Mouse (Mus musculus) kidney, embryonic 16.5 days (tissue): ENCODE data around the gene Sptbn1. TPM values are rescaled to one million over a fixed set of nuclear protein-coding genes. Genes with fewer than 3 reads are reported as not detected.

Source experiments
- ATAC-seq: fragments of 200-750 bp; cut with Nextera tagmentation; 2 replicates; pipeline ENCODE4 v1.8.0; 2017; ENCODE audit warnings: moderate TSS enrichment; ENCODE audit not compliant: low FRiP score, low TSS enrichment
- H3K27ac ChIP-seq: fragments of 300-500 bp; sonication (generic); 2 replicates; pipeline ENCODE4 v1.5.1; 2014; ENCODE audit warnings: low read length
- H3K27me3 ChIP-seq: fragments of 300-500 bp; sonication (generic); 2 replicates; pipeline ENCODE4 v1.6.1; 2014; ENCODE audit warnings: low read length, control low read depth, mixed read lengths; ENCODE audit not compliant: insufficient read depth
- H3K36me3 ChIP-seq: fragments of 300-500 bp; sonication (generic); 2 replicates; pipeline ENCODE4 v1.6.1; 2014; ENCODE audit warnings: low read length, control low read depth, mixed read lengths; ENCODE audit not compliant: insufficient read depth
- H3K4me1 ChIP-seq: fragments of 300-500 bp; sonication (generic); 2 replicates; pipeline ENCODE4 v1.6.1; 2014; ENCODE audit warnings: low read length, control low read depth, mixed read lengths; ENCODE audit not compliant: insufficient read depth
- H3K4me2 ChIP-seq: fragments of 300-500 bp; sonication (generic); replicated peaks from 2 replicates; pipeline ENCODE4 v1.6.1; 2014; ENCODE audit warnings: low read depth, low read length
- H3K4me3 ChIP-seq: fragments of 300-500 bp; sonication (generic); 2 replicates; pipeline ENCODE4 v1.5.1; 2014; ENCODE audit warnings: mild to moderate bottlenecking, low read length
- H3K9ac ChIP-seq: fragments of 300-500 bp; sonication (generic); replicated peaks from 2 replicates; pipeline ENCODE4 v1.6.1; 2014; ENCODE audit warnings: low read length
- H3K9me3 ChIP-seq: fragments of 300-500 bp; sonication (generic); 2 replicates; pipeline ENCODE4 v1.6.1; 2016; ENCODE audit warnings: low read length, control low read depth
- WGBS: fragments of 180-500 bp; shearing (Covaris S2); extraction: QIAGEN DNeasy Blood & Tissue Kit; methylation state at CpG from one replicate; pipeline ENCODE4 v1.1.7; 2014; 5-methylcytosine and 5-hydroxymethylcytosine counted together
- polyA plus RNA-seq: library from polyadenylated mRNA; unstranded; fragments of >200 nt; fragmentation: Nextera tagmentation; extraction: Ambion mirVana; gene quantifications from 2 replicates; pipeline ENCODE4 v1.2.1, GENCODE M21; 2015

Gene Sptbn1
- polyA plus RNA-seq, 1 experiment from 2014 or later, result 119 TPM

DNA sequence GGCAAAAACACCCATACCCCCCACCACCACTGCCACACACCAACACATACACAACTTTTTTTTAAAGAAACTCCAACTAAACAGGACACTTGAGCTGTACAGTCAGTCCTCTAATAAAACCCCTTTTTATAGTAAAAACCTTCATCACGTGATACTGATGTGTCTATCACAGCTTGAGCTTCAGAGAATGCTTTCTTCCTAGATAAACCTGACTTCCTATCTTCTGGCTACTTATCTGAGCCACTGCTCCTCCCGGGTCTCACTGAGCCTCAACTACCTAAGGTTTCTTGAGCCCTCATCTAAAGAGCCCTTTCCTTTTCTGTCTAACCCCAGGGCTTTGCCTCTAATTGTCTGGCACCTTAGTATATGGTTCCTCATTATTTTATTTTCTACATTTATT lies 113.0 kb downstream of the Sptbn1 start:
- Histone ChIP-seq H3K27ac (no peak overlapping the region), H3K27me3 (no peaks in the 10 kb centered on the region), H3K9ac (no peak overlapping the region), H3K36me3 (peaks cover 44% of the 10 kb centered on the region), H3K4me3 (no peak overlapping the region), H3K4me1 (peaks cover 44% of the 10 kb centered on the region), H3K9me3 (no peaks in the 10 kb centered on the region), H3K4me2 (no peak overlapping the region)
- WGBS, result 93% methylated on average over 2 of the region's 2 CpGs
- no peak for ATAC-seq

DNA sequence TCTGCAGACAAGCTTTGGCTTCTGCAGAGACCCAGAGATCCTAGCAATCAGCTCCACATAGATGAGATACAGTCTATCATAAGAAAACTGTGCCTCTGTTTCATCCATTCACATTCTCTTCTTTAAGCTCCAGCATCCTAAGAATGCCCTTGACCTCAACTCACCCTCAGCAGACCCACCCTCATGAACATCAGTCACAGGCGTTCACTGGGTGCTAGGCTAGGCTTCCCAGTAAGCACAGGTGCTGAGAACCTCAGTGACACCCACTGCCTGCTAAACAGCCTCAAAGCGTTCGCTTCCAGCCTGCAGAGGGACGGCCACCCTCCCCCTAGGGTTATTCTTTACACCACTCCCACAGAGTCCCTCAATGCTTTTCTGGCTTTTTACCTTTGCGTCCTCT lies 119.1 kb downstream of the Sptbn1 start:
- Histone ChIP-seq H3K36me3 (peaks cover 65% of the 10 kb centered on the region), H3K4me2 (no peak overlapping the region), H3K27ac (no peak overlapping the region), H3K9ac (no peak overlapping the region), H3K4me3 (no peak overlapping the region), H3K27me3 (no peaks in the 10 kb centered on the region), H3K4me1 (peaks cover 7% of the 10 kb centered on the region; the same call in 1 of the 2 replicates), H3K9me3 (no peaks in the 10 kb centered on the region)
- 72% methylated on average over 5 of the region's 5 CpGs for WGBS
- ATAC-seq, result no peak

DNA sequence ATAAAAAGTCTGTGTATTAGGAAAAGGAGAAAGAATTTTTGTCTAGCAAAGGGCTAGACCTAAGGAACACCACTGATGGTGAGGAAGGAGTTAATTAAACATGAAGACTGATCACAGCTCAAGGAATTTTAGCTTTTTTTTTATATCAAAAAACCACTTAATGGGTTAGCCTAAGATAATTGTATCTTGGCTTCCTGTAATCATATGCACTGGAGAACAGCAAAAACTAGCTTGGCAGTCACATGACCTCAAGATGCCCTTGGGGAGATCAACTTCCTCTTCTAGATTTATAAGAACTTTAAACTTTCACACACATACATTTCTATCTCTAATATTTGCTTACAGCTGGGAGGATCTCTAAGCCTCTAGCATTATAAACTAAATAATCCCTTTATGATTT lies 119.6 kb downstream of the Sptbn1 start:
- peaks cover 2% of the 10 kb centered on the region; the same call in 1 of the 2 replicates for H3K4me1 ChIP-seq
- no peak for ATAC-seq
- no peak overlapping the region for H3K9ac ChIP-seq
- H3K9me3 ChIP-seq, result no peaks in the 10 kb centered on the region
- H3K4me2 ChIP-seq, result no peak overlapping the region
- H3K36me3 ChIP-seq, result peaks cover 62% of the 10 kb centered on the region
- no peaks in the 10 kb centered on the region for H3K27me3 ChIP-seq
- H3K4me3 ChIP-seq, result no peak overlapping the region
- no peak overlapping the region for H3K27ac ChIP-seq

DNA sequence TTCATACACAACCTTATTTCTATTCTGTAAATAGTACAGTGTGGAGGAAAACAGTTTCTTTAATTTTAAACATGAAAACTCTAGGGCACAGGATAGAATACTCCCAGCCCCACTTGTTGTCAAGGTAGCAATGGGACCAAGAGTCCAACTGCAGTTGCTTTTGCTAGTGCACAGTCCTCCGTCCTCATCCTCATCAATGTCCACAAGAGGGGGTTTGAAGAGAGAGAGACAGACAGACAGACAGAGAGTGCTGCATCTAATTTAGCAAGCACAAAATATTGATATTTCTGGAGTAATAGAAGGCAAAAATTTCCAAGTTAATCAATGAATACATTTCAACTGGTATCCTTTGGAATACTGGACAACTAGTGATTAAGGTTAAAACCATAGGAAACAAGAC lies 120.1 kb downstream of the Sptbn1 start:
- WGBS, result 97% methylated on average over 1 of the region's 1 CpGs
- H3K27me3 ChIP-seq, result no peaks in the 10 kb centered on the region
- H3K4me2 ChIP-seq, result no peak overlapping the region
- peaks cover 61% of the 10 kb centered on the region for H3K36me3 ChIP-seq
- H3K27ac ChIP-seq, result no peak overlapping the region
- H3K9me3 ChIP-seq, result no peaks in the 10 kb centered on the region
- no peak for ATAC-seq
- H3K4me1 ChIP-seq, result no peaks in the 10 kb centered on the region
- no peak overlapping the region for H3K9ac ChIP-seq
- H3K4me3 ChIP-seq, result no peak overlapping the region

DNA sequence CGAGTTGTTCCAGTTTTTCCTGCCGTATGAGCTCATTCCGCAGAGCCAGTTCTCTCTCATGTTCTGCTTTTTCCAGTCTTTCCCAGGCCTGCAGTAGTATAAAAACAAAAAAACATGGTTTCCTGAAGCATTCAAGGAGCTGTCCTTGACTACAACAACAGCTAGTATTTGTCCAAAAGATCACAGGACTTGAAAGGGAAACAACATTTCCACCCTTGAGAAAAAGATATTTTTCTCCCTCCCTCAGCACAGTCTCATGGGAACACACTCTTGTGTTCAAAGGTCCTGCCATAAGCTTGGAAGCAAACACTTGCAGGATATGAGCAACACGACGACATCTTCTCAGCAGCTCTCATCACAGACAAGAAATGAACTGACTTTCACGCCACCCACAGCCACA lies 124.9 kb downstream of the Sptbn1 start:
- WGBS, result 65% methylated on average over 6 of the region's 6 CpGs
- no peak for ATAC-seq
- no peak overlapping the region for H3K4me3 ChIP-seq
- H3K9ac ChIP-seq, result no peak overlapping the region
- H3K27ac ChIP-seq, result peak overlapping the region; percentile 55; the same call in 1 of the 2 replicates
- H3K4me1 ChIP-seq, result no peaks in the 10 kb centered on the region
- H3K36me3 ChIP-seq, result peaks cover 80% of the 10 kb centered on the region
- H3K27me3 ChIP-seq, result no peaks in the 10 kb centered on the region
- no peaks in the 10 kb centered on the region for H3K9me3 ChIP-seq
- no peak overlapping the region for H3K4me2 ChIP-seq

DNA sequence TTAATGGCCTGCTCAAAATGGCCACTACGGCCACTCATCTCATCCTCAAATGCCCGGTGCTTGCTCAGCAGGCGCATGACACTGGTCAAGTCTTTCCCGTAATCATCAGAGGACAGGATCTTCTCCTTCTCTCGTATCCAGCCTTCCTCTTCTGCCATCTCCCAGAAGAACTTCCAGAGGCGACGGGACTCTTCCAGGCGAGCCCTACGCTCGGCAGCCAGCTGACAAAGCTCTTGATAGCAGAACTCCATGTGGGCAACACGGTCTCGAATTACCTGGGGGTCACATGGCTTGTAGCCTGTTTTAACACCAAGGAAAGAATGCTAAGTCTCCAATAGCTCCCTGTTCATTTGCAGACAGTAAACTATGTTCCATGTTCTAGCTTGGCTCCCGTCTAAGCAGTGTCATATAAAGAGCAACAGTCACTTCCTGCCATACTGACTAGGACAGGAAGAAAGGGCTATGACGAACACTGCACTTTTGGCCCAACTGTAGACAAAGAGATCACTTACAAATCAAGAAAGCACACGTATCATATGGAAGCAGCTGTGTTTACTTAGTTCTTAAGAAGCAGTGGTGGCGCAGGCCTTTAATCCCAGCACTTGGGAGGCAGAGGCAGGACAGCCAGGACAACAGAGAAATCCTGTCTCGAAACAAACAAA lies 128.7 kb downstream of the Sptbn1 start:
- Histone ChIP-seq H3K4me1 (no peaks in the 10 kb centered on the region), H3K27me3 (no peaks in the 10 kb centered on the region), H3K27ac (no peak overlapping the region), H3K36me3 (peaks cover 90% of the 10 kb centered on the region), H3K9me3 (no peaks in the 10 kb centered on the region), H3K4me3 (no peak overlapping the region), H3K9ac (no peak overlapping the region), H3K4me2 (no peak overlapping the region)
- 65% methylated on average over 17 of the region's 17 CpGs for WGBS
- peak; percentile 47; the same call in 1 of the 2 replicates for ATAC-seq

DNA sequence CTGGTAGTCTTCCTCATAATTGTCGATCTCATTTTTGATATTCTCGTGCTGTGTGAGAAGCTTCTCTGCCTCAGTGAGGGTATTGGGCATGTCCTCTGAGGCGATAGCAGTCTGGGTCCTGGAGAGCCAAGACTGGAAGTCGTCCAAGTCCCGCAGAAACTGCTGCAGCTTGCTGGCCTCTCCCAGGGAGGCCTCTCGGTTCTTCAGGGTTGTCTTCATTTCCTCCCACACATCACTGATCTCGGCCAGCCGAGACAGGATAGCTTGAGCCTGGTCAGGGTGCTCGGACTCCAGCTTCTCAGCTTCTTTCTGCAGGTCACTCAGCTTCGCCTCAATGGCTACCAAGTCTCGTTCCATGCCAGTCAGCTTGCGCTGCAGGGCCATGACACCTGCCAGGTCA lies 130.9 kb downstream of the Sptbn1 start:
- Histone ChIP-seq H3K4me3 (no peak overlapping the region), H3K9me3 (no peaks in the 10 kb centered on the region), H3K27ac (no peak overlapping the region), H3K27me3 (no peaks in the 10 kb centered on the region), H3K4me2 (no peak overlapping the region), H3K4me1 (no peaks in the 10 kb centered on the region), H3K9ac (no peak overlapping the region), H3K36me3 (peaks cover 91% of the 10 kb centered on the region)
- ATAC-seq, result no peak
- 52% methylated on average over 12 of the region's 12 CpGs for WGBS

DNA sequence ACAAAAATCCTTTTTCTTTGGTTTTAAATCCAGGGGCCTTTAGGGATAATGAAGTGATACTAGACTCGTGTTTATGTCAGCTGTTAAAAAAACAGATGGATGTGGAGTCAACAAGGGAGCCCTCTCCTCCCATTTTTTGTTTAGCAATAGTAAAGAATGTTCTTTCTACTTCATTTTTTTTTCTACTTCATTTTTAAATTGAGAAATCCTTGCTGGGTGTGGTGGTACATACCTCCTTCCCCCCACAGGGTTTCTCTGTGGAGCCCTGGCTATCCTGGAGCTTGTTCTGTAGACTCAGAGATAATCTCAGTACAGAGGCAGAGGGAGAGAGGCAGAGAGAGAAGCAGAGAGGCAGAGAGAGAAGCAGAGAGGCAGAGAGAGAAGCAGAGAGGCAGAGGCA lies 133.9 kb downstream of the Sptbn1 start:
- H3K4me1 ChIP-seq, result no peaks in the 10 kb centered on the region
- no peak overlapping the region for H3K9ac ChIP-seq
- H3K36me3 ChIP-seq, result peaks cover 87% of the 10 kb centered on the region
- H3K27me3 ChIP-seq, result no peaks in the 10 kb centered on the region
- 66% methylated on average over 1 of the region's 1 CpGs for WGBS
- H3K4me2 ChIP-seq, result no peak overlapping the region
- H3K4me3 ChIP-seq, result no peak overlapping the region
- H3K9me3 ChIP-seq, result no peaks in the 10 kb centered on the region
- H3K27ac ChIP-seq, result no peak overlapping the region
- no peak for ATAC-seq

DNA sequence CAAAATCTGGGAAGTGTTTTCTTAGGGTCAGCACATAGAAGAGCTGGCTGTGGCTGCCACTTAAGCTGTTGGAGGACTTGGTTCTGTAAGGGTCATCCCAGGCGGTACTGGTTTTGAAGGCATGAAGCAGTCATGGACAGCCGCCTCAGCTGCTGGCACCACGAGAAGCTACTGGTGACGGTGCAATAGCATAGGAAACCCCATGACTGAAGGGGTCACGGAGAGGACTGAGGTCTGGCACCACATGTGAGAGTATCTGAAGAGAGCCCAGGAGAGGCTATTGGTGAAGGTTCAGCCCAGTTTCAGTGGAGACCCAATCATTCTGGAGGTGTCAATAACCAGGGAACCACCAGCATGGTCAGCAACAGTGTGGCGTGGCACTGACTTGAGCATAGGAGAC lies 135.4 kb downstream of the Sptbn1 start:
- H3K27ac ChIP-seq, result no peak overlapping the region
- H3K36me3 ChIP-seq, result peaks cover 84% of the 10 kb centered on the region
- no peak overlapping the region for H3K4me2 ChIP-seq
- H3K4me1 ChIP-seq, result no peaks in the 10 kb centered on the region
- no peak for ATAC-seq
- WGBS, result 93% methylated on average over 6 of the region's 6 CpGs
- H3K9ac ChIP-seq, result no peak overlapping the region
- no peaks in the 10 kb centered on the region for H3K9me3 ChIP-seq
- H3K27me3 ChIP-seq, result no peaks in the 10 kb centered on the region
- no peak overlapping the region for H3K4me3 ChIP-seq

DNA sequence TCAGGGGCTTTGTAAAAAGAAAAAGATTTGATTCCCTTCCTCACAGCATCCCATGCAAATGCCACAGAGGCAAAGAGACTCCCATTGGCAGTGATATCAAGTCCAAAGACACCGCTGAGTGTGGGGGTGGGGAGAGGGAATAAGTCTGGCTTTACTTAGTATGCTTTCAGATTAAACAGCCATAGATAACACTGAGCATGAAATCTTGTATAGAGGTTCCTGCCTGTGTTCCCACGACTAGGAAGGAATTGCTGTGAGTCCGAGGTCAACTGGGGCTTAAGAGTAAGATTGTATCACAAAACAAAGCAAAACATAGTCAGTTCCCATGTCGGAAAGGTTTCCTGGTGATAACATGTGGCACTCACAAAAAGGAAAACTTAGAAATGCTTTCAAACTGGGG lies 136.3 kb downstream of the Sptbn1 start:
- no peaks in the 10 kb centered on the region for H3K4me1 ChIP-seq
- H3K4me2 ChIP-seq, result no peak overlapping the region
- peaks cover 78% of the 10 kb centered on the region for H3K36me3 ChIP-seq
- ATAC-seq, result no peak
- no peak overlapping the region for H3K4me3 ChIP-seq
- no peak overlapping the region for H3K27ac ChIP-seq
- H3K9ac ChIP-seq, result no peak overlapping the region
- no peaks in the 10 kb centered on the region for H3K9me3 ChIP-seq
- WGBS, result 79% methylated on average over 4 of the region's 4 CpGs
- H3K27me3 ChIP-seq, result no peaks in the 10 kb centered on the region
